Mouse (Mus musculus) neural tube, embryonic 14.5 days (tissue): ENCODE measurements around the gene Setdb2. TPM values are rescaled to one million over a fixed set of nuclear protein-coding genes. Genes with fewer than 3 reads are reported as not detected.
"Not testable (repeated sequence)": the region's sequence is repeated elsewhere in the genome, so short reads cannot be mapped to it uniquely, and the experiment has no call there.

ENCODE experiments used
- ATAC-seq: fragments of 200-750 bp; cut with Nextera tagmentation; 2 replicates; pipeline ENCODE4 v1.8.0; 2017; ENCODE audit warnings: low read depth, mild to moderate bottlenecking, moderate TSS enrichment, moderate library complexity
- H3K27ac ChIP-seq: fragments of 300-500 bp; sonication (generic); 2 replicates; pipeline ENCODE4 v1.5.1; 2014; ENCODE audit warnings: low read depth, mild to moderate bottlenecking, control low read depth, low read length, moderate library complexity, mixed read lengths
- H3K27me3 ChIP-seq: fragments of 300-500 bp; sonication (generic); 2 replicates; pipeline ENCODE4 v1.6.1; 2014; ENCODE audit warnings: low read length; ENCODE audit not compliant: control insufficient read depth, insufficient read depth
- H3K36me3 ChIP-seq: fragments of 300-500 bp; sonication (generic); 2 replicates; pipeline ENCODE4 v1.6.1; 2014; ENCODE audit warnings: low read length, mixed read lengths; ENCODE audit not compliant: control insufficient read depth, insufficient read depth
- H3K4me1 ChIP-seq: fragments of 300-500 bp; sonication (generic); 2 replicates; pipeline ENCODE4 v1.6.1; 2014; ENCODE audit warnings: low read length; ENCODE audit not compliant: control insufficient read depth, insufficient read depth
- H3K4me2 ChIP-seq: fragments of 300-500 bp; sonication (generic); 2 replicates; pipeline ENCODE4 v1.6.1; 2014; ENCODE audit warnings: mild to moderate bottlenecking, low read depth, low read length, control low read depth
- H3K4me3 ChIP-seq: fragments of 300-500 bp; sonication (generic); 2 replicates; pipeline ENCODE4 v1.5.1; 2014; ENCODE audit warnings: low read depth, low read length, control low read depth, mixed read lengths
- H3K9ac ChIP-seq: fragments of 300-500 bp; sonication (generic); replicated peaks from 2 replicates; pipeline ENCODE4 v1.6.1; 2014; ENCODE audit warnings: low read depth, mild to moderate bottlenecking, control low read depth, low read length, mixed read lengths
- H3K9me3 ChIP-seq: fragments of 300-500 bp; sonication (generic); 2 replicates; pipeline ENCODE4 v1.6.1; 2016; ENCODE audit warnings: low read length; ENCODE audit not compliant: control insufficient read depth
- WGBS: fragments of 180-500 bp; shearing (Covaris S2); extraction: QIAGEN DNeasy Blood & Tissue Kit; methylation state at CpG from one replicate; pipeline ENCODE4 v1.1.7; 2014; 5-methylcytosine and 5-hydroxymethylcytosine counted together
- polyA plus RNA-seq: library from polyadenylated mRNA; unstranded; fragments of >200 nt; fragmentation: Nextera tagmentation; extraction: Ambion mirVana; gene quantifications from 2 replicates; pipeline ENCODE4 v1.2.1, GENCODE M21; 2014

Setdb2 gene
- polyA plus RNA-seq, 1 experiment from 2014 or later = 6.5 TPM

DNA sequence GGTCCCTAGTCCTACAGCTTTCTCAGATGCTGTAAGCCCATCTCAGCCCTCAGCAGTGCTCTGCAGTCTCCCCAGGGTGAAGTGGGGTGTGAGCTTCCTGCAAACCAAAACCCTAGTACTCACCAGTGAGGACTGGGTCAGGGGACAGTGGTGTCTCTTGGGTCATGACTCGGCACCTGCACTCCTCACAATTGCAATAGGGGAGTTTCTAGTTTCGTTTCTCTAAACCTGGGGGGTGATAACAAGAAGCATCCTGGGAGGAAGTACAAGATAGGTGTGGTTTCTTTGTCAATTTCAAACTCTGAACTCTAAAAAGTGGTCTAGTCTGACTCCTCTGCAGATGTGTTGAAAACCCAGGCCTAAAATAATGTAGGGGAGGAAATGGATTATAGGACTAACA, 43.7 kb downstream of the Setdb2 start:
- Histone ChIP-seq H3K4me2 (no peak overlapping the region), H3K4me3 (no peak overlapping the region), H3K9ac (no peak overlapping the region), H3K9me3 (no peaks in the 10 kb centered on the region), H3K27ac (no peak overlapping the region), H3K4me1 (no peaks in the 10 kb centered on the region), H3K36me3 (no peaks in the 10 kb centered on the region), H3K27me3 (no peaks in the 10 kb centered on the region)
- WGBS = 88% methylated on average over 2 of the region's 2 CpGs
- ATAC-seq = no peak

DNA sequence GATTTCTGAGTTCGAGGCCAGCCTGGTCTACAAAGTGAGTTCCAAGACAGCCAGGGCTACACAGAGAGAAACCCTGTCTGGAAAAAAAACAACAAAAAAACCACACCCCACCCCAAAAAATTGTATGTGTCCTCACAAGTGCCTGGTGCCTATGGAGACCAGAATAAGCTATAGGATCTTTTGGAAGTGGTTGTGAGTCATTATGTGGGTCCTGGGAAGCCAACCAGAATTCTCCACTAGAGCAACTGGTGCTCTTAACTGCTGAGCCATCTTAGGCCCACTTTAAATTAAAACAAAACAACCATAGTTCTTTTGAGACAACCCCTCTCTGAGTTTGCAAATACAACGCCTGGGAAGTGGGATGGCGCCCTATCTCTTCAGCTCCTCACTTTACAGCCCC, 45.4 kb downstream of the Setdb2 start, which contains the start of gene Phf11c:
Phf11c (minus strand) TSS at position 101 of the 400 bp plus-strand sequence.
- Histone ChIP-seq H3K4me1 (no peaks in the 10 kb centered on the region), H3K9me3 (no peaks in the 10 kb centered on the region), H3K4me2 (no peak within 1 kb of the TSS), H3K9ac (no peak within 1 kb of the TSS), H3K4me3 (no peak within 1 kb of the TSS), H3K27ac (no peak within 1 kb of the TSS), H3K36me3 (no peaks in the 10 kb centered on the region), H3K27me3 (no peaks in the 10 kb centered on the region)
- 89% methylated on average over 3 of the region's 3 CpGs for WGBS
- no peak for ATAC-seq

DNA sequence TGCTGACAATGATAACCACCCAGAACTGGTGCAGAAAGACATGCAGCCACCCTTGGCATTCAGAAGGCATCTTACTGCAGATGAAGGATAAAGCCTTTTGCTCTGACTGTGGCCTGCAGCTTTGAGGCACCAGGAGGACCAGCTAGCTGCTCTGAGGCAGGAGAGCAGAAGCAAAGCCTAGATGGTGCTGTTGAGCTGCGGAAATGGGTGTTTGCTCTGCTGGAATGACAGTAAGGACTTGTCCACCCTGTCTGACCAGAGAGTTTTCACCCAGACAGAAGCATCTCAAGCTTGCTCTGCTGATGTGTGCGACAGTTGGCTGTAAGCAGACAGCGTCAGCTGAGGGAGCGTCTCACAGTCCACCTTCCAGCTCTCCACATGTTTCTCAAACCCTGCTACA, 50.5 kb downstream of the Setdb2 start:
- WGBS = 72% methylated on average over 4 of the region's 4 CpGs
- ATAC-seq, H3K9me3 ChIP-seq, H3K27me3 ChIP-seq, H3K36me3 ChIP-seq, H3K9ac ChIP-seq, H3K27ac ChIP-seq, H3K4me3 ChIP-seq, H3K4me1 ChIP-seq, H3K4me2 ChIP-seq: not testable (repeated sequence)

DNA sequence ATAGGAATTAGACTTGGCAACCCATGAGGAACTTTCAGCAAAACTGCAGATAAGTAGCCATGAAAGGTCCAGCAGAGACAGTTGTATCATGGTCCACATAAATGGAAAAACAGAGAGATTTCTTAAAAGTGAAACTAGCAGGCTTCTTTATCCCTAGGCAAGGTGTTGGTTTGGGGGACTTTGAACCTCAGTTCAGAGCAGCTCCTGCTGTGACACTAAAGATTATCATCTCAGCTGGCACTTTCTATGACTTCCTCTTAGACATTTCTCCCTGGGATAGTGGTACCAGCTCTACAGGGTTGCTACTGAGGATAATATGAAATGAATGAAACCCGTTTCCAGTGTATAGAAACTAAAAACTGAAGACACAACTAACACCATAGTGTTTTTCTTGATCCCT, 51.2 kb downstream of the Setdb2 start:
- ATAC-seq = no peak
- Histone ChIP-seq H3K4me3 (no peak overlapping the region), H3K9me3 (no peaks in the 10 kb centered on the region), H3K27ac (no peak overlapping the region), H3K4me2 (no peak overlapping the region), H3K9ac (no peak overlapping the region), H3K27me3 (no peaks in the 10 kb centered on the region), H3K4me1 (no peaks in the 10 kb centered on the region), H3K36me3 (no peaks in the 10 kb centered on the region)
- WGBS = 74% methylated on average over 1 of the region's 1 CpGs

DNA sequence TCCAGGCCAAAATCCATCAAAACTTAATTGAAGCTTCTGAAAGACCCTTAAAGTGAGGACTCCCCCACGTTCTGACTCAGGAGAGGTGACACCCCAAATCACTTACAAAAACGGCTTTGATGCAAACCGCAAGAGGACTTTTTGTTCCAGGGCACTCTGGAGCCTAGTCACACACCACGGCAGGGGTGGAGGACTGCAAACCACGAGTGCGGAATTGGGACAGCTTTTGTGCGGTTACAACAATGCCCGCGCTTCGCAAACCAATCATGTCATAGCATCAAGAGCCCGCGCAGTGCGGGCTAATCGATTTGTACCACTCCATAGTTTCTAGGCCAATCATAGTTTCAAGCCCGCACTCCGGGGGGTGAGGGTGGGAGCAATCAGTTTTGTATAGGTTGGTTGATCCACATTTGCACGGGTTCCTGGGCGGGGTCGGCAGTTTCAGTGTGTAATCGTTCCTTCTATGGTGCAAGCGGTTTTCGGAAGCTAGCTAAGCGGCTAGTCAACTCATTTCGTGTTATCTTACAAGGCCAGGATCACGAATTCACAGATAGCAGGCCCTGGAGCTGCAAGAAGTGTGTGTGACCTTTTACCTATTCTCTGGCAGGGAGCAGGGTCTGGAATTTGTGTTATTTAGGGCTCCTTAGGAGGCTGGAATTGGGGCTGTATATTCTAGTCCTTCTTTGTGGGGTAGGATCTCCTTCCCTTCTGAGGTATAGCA, 70.2 kb downstream of the Setdb2 start:
- Histone ChIP-seq H3K27ac (no peak overlapping the region), H3K9ac (no peak overlapping the region), H3K9me3 (no peaks in the 10 kb centered on the region), H3K4me1 (no peaks in the 10 kb centered on the region), H3K4me3 (no peak overlapping the region), H3K4me2 (no peak overlapping the region), H3K27me3 (no peaks in the 10 kb centered on the region), H3K36me3 (no peaks in the 10 kb centered on the region)
- WGBS = 91% methylated on average over 25 of the region's 25 CpGs
- no peak for ATAC-seq

DNA sequence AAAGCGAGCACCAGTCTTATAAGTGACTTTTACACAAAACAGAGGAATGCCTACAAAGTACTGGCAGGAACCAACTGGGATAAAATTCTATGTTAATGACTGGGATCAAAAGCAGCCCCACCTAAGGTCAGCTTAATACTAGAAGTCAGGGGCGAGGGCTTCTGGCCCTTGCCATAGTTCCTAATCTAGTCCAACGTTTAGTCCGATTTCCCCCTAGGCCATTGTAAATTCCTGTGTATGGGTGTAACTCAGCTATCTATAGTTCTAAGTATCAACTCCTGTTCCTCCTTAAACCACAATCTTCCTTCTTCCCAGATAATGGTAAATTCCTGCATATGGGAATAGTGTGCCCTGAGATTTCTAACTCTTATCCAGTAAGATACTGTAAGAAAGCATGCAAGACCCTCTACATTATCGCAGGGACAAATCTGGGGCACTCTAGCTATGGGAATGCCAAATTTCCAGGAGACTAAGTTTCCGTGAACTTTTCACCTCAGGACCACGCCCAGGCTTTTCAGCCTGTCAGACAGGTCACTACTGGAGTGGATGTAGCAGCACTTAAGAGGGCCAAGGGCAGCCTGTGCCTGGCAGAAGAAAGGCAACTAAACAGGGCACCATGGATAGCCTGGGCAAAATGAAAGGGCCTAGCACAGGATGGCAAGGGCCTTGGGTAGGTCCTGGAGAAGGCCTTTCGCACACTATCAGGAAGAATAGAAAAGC, 74.1 kb downstream of the Setdb2 start:
- WGBS = 90% methylated on average over 8 of the region's 8 CpGs
- Histone ChIP-seq H3K27me3 (no peaks in the 10 kb centered on the region), H3K4me1 (no peaks in the 10 kb centered on the region), H3K9ac (no peak overlapping the region), H3K36me3 (no peaks in the 10 kb centered on the region), H3K9me3 (no peaks in the 10 kb centered on the region), H3K27ac (no peak overlapping the region), H3K4me3 (no peak overlapping the region), H3K4me2 (no peak overlapping the region)
- no peak for ATAC-seq

DNA sequence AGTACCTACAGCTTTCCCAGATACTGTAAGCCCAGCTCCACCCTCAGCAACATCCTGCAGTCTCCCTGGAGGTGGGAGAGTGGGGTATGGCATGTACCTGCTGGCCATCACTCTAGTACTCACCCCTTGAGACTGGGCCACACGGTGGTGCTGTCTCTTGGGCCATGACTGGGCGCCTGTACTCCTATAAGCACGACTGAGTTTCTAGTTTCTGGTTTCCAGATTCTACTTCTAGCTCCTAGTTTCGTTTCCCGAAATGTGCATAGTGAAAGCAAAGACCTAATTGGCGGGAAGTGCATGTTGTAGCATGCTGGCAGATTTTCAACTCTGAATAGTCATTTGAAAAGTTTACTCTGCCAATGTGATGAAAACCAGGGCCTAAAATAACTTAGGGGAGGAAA, 75.4 kb downstream of the Setdb2 start, which contains the start of gene Phf11d:
Phf11d (minus strand) TSS at position 227 of the 401 bp plus-strand sequence.
- Histone ChIP-seq H3K9ac (no peak within 1 kb of the TSS), H3K4me3 (no peak within 1 kb of the TSS), H3K27me3 (no peaks in the 10 kb centered on the region), H3K36me3 (no peaks in the 10 kb centered on the region), H3K9me3 (no peaks in the 10 kb centered on the region), H3K27ac (no peak within 1 kb of the TSS), H3K4me1 (no peaks in the 10 kb centered on the region), H3K4me2 (no peak within 1 kb of the TSS)
- no peak for ATAC-seq
- 89% methylated on average over 6 of the region's 6 CpGs for WGBS

Other genes starting within 250 kb of the Setdb2 start
- 50.1 and 68.7 TPM in 2 replicates for gene Rcbtb1, start 239.7 kb downstream of the Setdb2 start, polyA plus RNA-seq
- 0.32 TPM in 1 of 2 replicates, not detected in the other for gene Gm6904, start 180.7 kb downstream of the Setdb2 start, polyA plus RNA-seq
- not detected in 2 replicates for gene Phf11a, start 143.4 kb downstream of the Setdb2 start, polyA plus RNA-seq
- gene Phf11b, start 99.5 kb downstream of the Setdb2 start, polyA plus RNA-seq = not detected in 2 replicates
- 0.13 and 0.36 TPM in 2 replicates for gene Phf11d, start 75.4 kb downstream of the Setdb2 start, polyA plus RNA-seq
- gene Phf11c, start 45.5 kb downstream of the Setdb2 start, polyA plus RNA-seq = 0.28 and 0.31 TPM in 2 replicates
- 20.3 and 23.8 TPM in 2 replicates for gene Cab39l, start 88 bp upstream of the Setdb2 start, polyA plus RNA-seq
- 38.3 and 40.3 TPM in 2 replicates for gene Cdadc1, start 157.1 kb upstream of the Setdb2 start, polyA plus RNA-seq
- 4.0 and 4.6 TPM in 2 replicates for gene Shisa2, start 184.4 kb upstream of the Setdb2 start, polyA plus RNA-seq